Mouse (Mus musculus) MEL (cell line): ENCODE measurements around the gene Prkag1.

Experiments used
- CTCF ChIP-seq, 3 experiments: IDR thresholded peaks in 2 of 3; conservative IDR thresholded peaks in 1 of 3; 2 replicates each; pipeline ENCODE4 v1.5.1; 2011 to 2012; ENCODE audit warnings: low read length in 3 of 3, low read depth in 2 of 3, mild to moderate bottlenecking in 2 of 3, improper control_type of control experiment in 1 of 3, inconsistent platforms in 1 of 3, mixed read lengths in 1 of 3, moderate library complexity in 1 of 3; ENCODE audit not compliant: control insufficient read depth in 1 of 3, insufficient read depth in 1 of 3, poor library complexity in 1 of 3, severe bottlenecking in 1 of 3
- E2F4 ChIP-seq: IDR thresholded peaks from 2 replicates; pipeline ENCODE4 v1.6.1; 2011; ENCODE audit warnings: low read depth, low read length, improper control_type of control experiment, borderline replicate concordance
- ELF1 ChIP-seq: IDR thresholded peaks from 2 replicates; pipeline ENCODE4 v1.6.1; 2014; ENCODE audit warnings: low read depth, mild to moderate bottlenecking, inconsistent platforms, low read length, improper control_type of control experiment, moderate library complexity
- EP300 ChIP-seq, 2 experiments: IDR thresholded peaks; 2 replicates each; pipeline ENCODE4 v1.6.1; 2011; ENCODE audit warnings: improper control_type of control experiment in 2 of 2, low read length in 2 of 2, low read depth in 1 of 2, mild to moderate bottlenecking in 1 of 2
- GABPA ChIP-seq: IDR thresholded peaks from 2 replicates; pipeline ENCODE4 v1.6.1; 2012; ENCODE audit warnings: low read depth, mild to moderate bottlenecking, inconsistent platforms, low read length, improper control_type of control experiment, moderate library complexity
- MAFK ChIP-seq: IDR thresholded peaks from 2 replicates; pipeline ENCODE4 v1.6.1; 2011; ENCODE audit warnings: low read depth, mild to moderate bottlenecking, low read length, improper control_type of control experiment, borderline replicate concordance
- MAX ChIP-seq: IDR thresholded peaks from 2 replicates; pipeline ENCODE4 v1.6.1; 2011; ENCODE audit warnings: low read length, improper control_type of control experiment
- POLR2A ChIP-seq, 2 experiments: IDR thresholded peaks; 2 replicates each; pipeline ENCODE4 v1.6.1; 2011 to 2012; ENCODE audit warnings: low read length in 2 of 2, mild to moderate bottlenecking in 2 of 2, control low read depth in 1 of 2, improper control_type of control experiment in 1 of 2, low read depth in 1 of 2, moderate library complexity in 1 of 2; ENCODE audit not compliant: control insufficient read depth in 1 of 2, insufficient read depth in 1 of 2, poor library complexity in 1 of 2
- TBP ChIP-seq: IDR thresholded peaks from 2 replicates; pipeline ENCODE4 v1.8.0; 2011; ENCODE audit warnings: low read depth, low read length, improper control_type of control experiment
- TCF12 ChIP-seq: IDR thresholded peaks from 2 replicates; pipeline ENCODE4 v1.6.1; 2014; ENCODE audit warnings: low read depth, mild to moderate bottlenecking, inconsistent platforms, low read length, improper control_type of control experiment, moderate library complexity
- ZC3H11A ChIP-seq: IDR thresholded peaks from 2 replicates; pipeline ENCODE4 v1.6.1; 2012; ENCODE audit warnings: low read depth, mild to moderate bottlenecking, inconsistent platforms, low read length, improper control_type of control experiment

DNA sequence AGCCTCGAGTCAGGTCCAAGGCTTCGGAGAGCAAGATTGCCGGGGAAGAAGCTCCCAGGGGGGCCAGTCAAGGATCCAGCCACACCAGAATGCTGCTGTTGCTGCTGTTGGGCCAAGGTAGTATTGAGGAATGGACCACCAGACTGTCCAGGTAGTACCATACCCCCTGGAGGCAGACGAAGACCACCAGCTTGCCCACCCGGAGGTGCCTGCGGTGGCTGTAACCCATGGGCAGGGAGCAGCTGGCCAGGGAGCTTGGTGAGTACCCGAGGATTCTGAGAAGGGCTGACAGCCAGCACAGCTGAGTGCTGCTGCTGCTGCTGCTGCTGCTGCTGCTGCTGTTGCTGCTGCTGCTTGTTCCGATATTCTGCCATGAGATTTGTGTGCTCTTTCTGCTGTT, 14.8 kb upstream of the Prkag1 start:
- no peak for TF ChIP-seq MAFK
- no peak for TF ChIP-seq CTCF (IDR thresholded peaks at IDR 0.05 in 2 of 3, conservative IDR thresholded peaks at IDR 0.05 in 1 of 3; ENCODE audit: control insufficient read depth in 1 of 3, insufficient read depth in 1 of 3, low read depth in 2 of 3, low read length in 3 of 3, poor library complexity in 1 of 3, severe bottlenecking in 1 of 3)
- no peak for TF ChIP-seq POLR2A (IDR thresholded peaks at IDR 0.05; ENCODE audit: control insufficient read depth in 1 of 2, insufficient read depth in 1 of 2, low read depth in 1 of 2, low read length in 2 of 2, poor library complexity in 1 of 2)
- TF ChIP-seq GABPA: no peak
- TF ChIP-seq ZC3H11A: no peak
- no peak for TF ChIP-seq MAX
- no peak for TF ChIP-seq TCF12
- no peak for TF ChIP-seq EP300 (IDR thresholded peaks at IDR 0.05; ENCODE audit: low read depth in 1 of 2, low read length in 2 of 2)
- no peak for TF ChIP-seq TBP
- TF ChIP-seq ELF1: no peak
- TF ChIP-seq E2F4: no peak
